Mouse (Mus musculus) olfactory bulb, adult 2 months (tissue): Measurements from ENCODE around the gene Skil. TPM values are rescaled to one million over a fixed set of nuclear protein-coding genes. Genes with fewer than 3 reads are reported as not detected.

Experiments used
- H3K27ac ChIP-seq: fragments of 200-500 bp; 2 replicates; pipeline ENCODE4 v1.5.1; 2012; ENCODE audit warnings: low read depth, low read length; ENCODE audit not compliant: insufficient read depth
- H3K4me1 ChIP-seq: fragments of 200-500 bp; 2 replicates; pipeline ENCODE4 v1.6.1; 2012; ENCODE audit warnings: low read length; ENCODE audit not compliant: control insufficient read depth, insufficient read depth
- H3K4me3 ChIP-seq: fragments of 200-500 bp; 2 replicates; pipeline ENCODE4 v1.5.1; 2012; ENCODE audit warnings: mild to moderate bottlenecking, low read depth, low read length, moderate library complexity; ENCODE audit not compliant: insufficient read depth
- CTCF ChIP-seq: fragments of 200-500 bp; IDR thresholded peaks from 2 replicates; pipeline ENCODE4 v1.5.1; 2012; ENCODE audit warnings: low read depth, mild to moderate bottlenecking, low read length, moderate library complexity; ENCODE audit not compliant: insufficient read depth
- POLR2A ChIP-seq: fragments of 200-500 bp; IDR thresholded peaks from 2 replicates; pipeline ENCODE4 v1.6.1; 2012; ENCODE audit warnings: mild to moderate bottlenecking, low read depth, low read length, moderate library complexity; ENCODE audit not compliant: insufficient read depth
- WGBS: fragments of 180-500 bp; shearing (Covaris S2); methylation state at CpG from one replicate; pipeline ENCODE4 v1.1.7; 2018; 5-methylcytosine and 5-hydroxymethylcytosine counted together
- polyA plus RNA-seq: library from polyadenylated mRNA; stranded (reverse); fragments of >200 nt; gene quantifications from 2 replicates; pipeline ENCODE4 v1.2.4, GENCODE M21; 2012; ENCODE audit warnings: low replicate concordance; ENCODE audit not compliant: missing spikeins, insufficient read depth, insufficient read length

Gene Skil
- polyA plus RNA-seq, 1 experiment, result not detected

GRCm38 (mm10) chr3:31080791-31081502 is 13.9 kb upstream of the Skil start:
- TF ChIP-seq POLR2A, result no peak
- no peak for TF ChIP-seq CTCF

GRCm38 (mm10) chr3:31082838-31083506 is 11.9 kb upstream of the Skil start:
- TF ChIP-seq POLR2A (no peak), CTCF (no peak)
- no peak overlapping the region for H3K4me3 ChIP-seq
- peaks cover 2% of the 10 kb centered on the region; the same call in 1 of the 2 replicates for H3K4me1 ChIP-seq
- WGBS, result 87% methylated on average over 12 of the region's 13 CpGs
- H3K27ac ChIP-seq, result no peak overlapping the region

More at GRCm38 (mm10) chr3:31080791-31081502, 13.9 kb upstream of the Skil start:
- WGBS, result 50% methylated on average over 10 of the region's 10 CpGs
- Histone ChIP-seq H3K4me3 (no peak overlapping the region), H3K4me1 (peaks cover 2% of the 10 kb centered on the region), H3K27ac (no peak overlapping the region)

- TF ChIP-seq CTCF (no peak), POLR2A (no peak)
- Histone ChIP-seq H3K4me1 (peaks cover 2% of the 10 kb centered on the region; the same call in 1 of the 2 replicates), H3K27ac (no peak overlapping the region), H3K4me3 (no peak overlapping the region)
- 40% methylated on average over 12 of the region's 12 CpGs for WGBS
Observed at GRCm38 (mm10) chr3:31083507-31084245, 11.2 kb upstream of the Skil start.

GRCm38 (mm10) chr3:31085000-31085399 is 9.9 kb upstream of the Skil start:
- TF ChIP-seq CTCF (no peak), POLR2A (no peak)
- H3K4me3 ChIP-seq, result no peak overlapping the region
- H3K27ac ChIP-seq, result no peak overlapping the region
- peaks cover 2% of the 10 kb centered on the region; the same call in 1 of the 2 replicates for H3K4me1 ChIP-seq
- WGBS, result 97% methylated on average over 3 of the region's 3 CpGs

GRCm38 (mm10) chr3:31088789-31089775 is 5.8 kb upstream of the Skil start:
- WGBS, result 72% methylated on average over 10 of the region's 10 CpGs
- Histone ChIP-seq H3K4me3 (no peak overlapping the region), H3K4me1 (peaks cover 6% of the 10 kb centered on the region), H3K27ac (no peak overlapping the region)
- TF ChIP-seq CTCF (no peak), POLR2A (no peak)

GRCm38 (mm10) chr3:31089956-31090355 is 4.9 kb upstream of the Skil start:
- Histone ChIP-seq H3K4me1 (peaks cover 6% of the 10 kb centered on the region), H3K27ac (no peak overlapping the region), H3K4me3 (no peak overlapping the region)
- 72% methylated on average over 7 of the region's 7 CpGs for WGBS
- TF ChIP-seq POLR2A (no peak), CTCF (no peak)

GRCm38 (mm10) chr3:31093196-31093595 is 1.7 kb upstream of the Skil start:
- no peak for TF ChIP-seq POLR2A
- H3K27ac ChIP-seq, result 0 out of 2 replicates have a peak overlapping the region, but pooled peaks have one; percentile 67

GRCm38 (mm10) chr3:31093627-31094351 is 1.1 kb upstream of the Skil start:
- H3K27ac ChIP-seq, result peak overlapping the region; percentile 98
- WGBS, result under 1% methylated on average over 57 of the region's 58 CpGs
- peaks cover 14% of the 10 kb centered on the region for H3K4me1 ChIP-seq
- TF ChIP-seq POLR2A (no peak), CTCF (no peak)
- H3K4me3 ChIP-seq, result peak overlapping the region; percentile 71

More at GRCm38 (mm10) chr3:31093196-31093595, 1.7 kb upstream of the Skil start:
- WGBS, result 11% methylated on average over 13 of the region's 13 CpGs
- peaks cover 14% of the 10 kb centered on the region for H3K4me1 ChIP-seq
- H3K4me3 ChIP-seq, result peak overlapping the region; percentile 32; the same call in 1 of the 2 replicates
